Mouse (Mus musculus) embryo, embryonic 10.5 days (tissue): ENCODE data around the gene Tlx3.

Experiments used
- DNase-seq: peaks from one replicate; pipeline ENCODE4 v3.0.0-alpha.2; 2015; ENCODE audit warnings: low spot score

Gene Tlx3

GRCm38 (mm10) chr11:33203383-33204328, at the start of gene Tlx3:
Tlx3 (minus strand) TSS chr11:33203589.
- DNase-seq: peak; percentile 90

GRCm38 (mm10) chr11:33240295-33240694, 36.9 kb upstream of the Tlx3 start:
- DNase-seq: no peak

- DNase-seq: peak; percentile 44
These were observed 30.7 kb upstream of the Tlx3 start for GRCm38 (mm10) chr11:33234134-33234533.

- DNase-seq: no peak
These were observed 28.7 kb upstream of the Tlx3 start for GRCm38 (mm10) chr11:33232056-33232455.

GRCm38 (mm10) chr11:33228186-33228585, 24.8 kb upstream of the Tlx3 start:
- DNase-seq: no peak

GRCm38 (mm10) chr11:33226516-33226915, 23.1 kb upstream of the Tlx3 start:
- no peak for DNase-seq

- no peak for DNase-seq
These were observed 18.4 kb upstream of the Tlx3 start for GRCm38 (mm10) chr11:33221566-33222365.

- DNase-seq: no peak
These were observed 17.4 kb upstream of the Tlx3 start for GRCm38 (mm10) chr11:33220763-33221162.

- DNase-seq: no peak
These were observed 14.1 kb upstream of the Tlx3 start for GRCm38 (mm10) chr11:33217384-33218079.

GRCm38 (mm10) chr11:33207411-33207810, 4.0 kb upstream of the Tlx3 start:
- no peak for DNase-seq

GRCm38 (mm10) chr11:33204966-33205365, 1.6 kb upstream of the Tlx3 start:
- DNase-seq: no peak

GRCm38 (mm10) chr11:33204329-33204705, 928 bp upstream of the Tlx3 start:
- DNase-seq: peak; percentile 55

GRCm38 (mm10) chr11:33202972-33203371, 417 bp downstream of the Tlx3 start:
- DNase-seq: peak; percentile 23

- DNase-seq: peak; percentile 45
These were observed 1.1 kb downstream of the Tlx3 start for GRCm38 (mm10) chr11:33202296-33202695.

- peak; percentile 46 for DNase-seq
These were observed 1.8 kb downstream of the Tlx3 start for GRCm38 (mm10) chr11:33201626-33202010.

GRCm38 (mm10) chr11:33200764-33201625, 2.4 kb downstream of the Tlx3 start:
- peak; percentile 77 for DNase-seq

GRCm38 (mm10) chr11:33199906-33200763, 3.3 kb downstream of the Tlx3 start:
- peak; percentile 65 for DNase-seq

- peak; percentile 61 for DNase-seq
These were observed 4.3 kb downstream of the Tlx3 start for GRCm38 (mm10) chr11:33199117-33199514.

- peak; percentile 35 for DNase-seq
These were observed 4.9 kb downstream of the Tlx3 start for GRCm38 (mm10) chr11:33198351-33199116.

- DNase-seq: no peak
These were observed 5.7 kb downstream of the Tlx3 start for GRCm38 (mm10) chr11:33197673-33198072.
